Mouse (Mus musculus) monocyte, adult 59 days (primary cell): ENCODE measurements around the gene Gm20908. TPM values are rescaled to one million over a fixed set of nuclear protein-coding genes. Genes with fewer than 3 reads are reported as not detected.

ENCODE experiments used
- total RNA-seq, 2 experiments: library from RNA; stranded (reverse); gene quantifications; one replicate each; pipeline ENCODE4 v1.2.4; 2023

Gm20908 gene
- not detected for total RNA-seq

GRCm38 (mm10) chrY:64472966-64473365, at the start of gene Gm20908:
Gene Gm20908 (plus strand): TSS chrY:64473266.

